In genomic region chr3:103573791-103574166, GRCm38 (mm10) we compare ENCODE assay signal across 8 mouse cellular contexts. TPM values are rescaled to one million over a fixed set of nuclear protein-coding genes. Genes with fewer than 3 reads are reported as not detected.
DNase-seq lines count a peak whose midpoint lies in the region; TF ChIP-seq lines count a peak whose summit lies in the region.
"Had no signal": no experiment of that assay in that cellular context is flagged by ENCODE, and none has a peak within 500 bp of the region (broad histone marks: within the 10 kb centered on the region; RNA-seq: fewer than 3 reads in every experiment).

No protein-coding gene starts in this region.

- H3K27me3 ChIP-seq in E14TG2a.4 (ENCODE audit: insufficient read depth, low read length) (peaks cover 91% of the 10 kb centered on the region), myocyte (ENCODE audit: control insufficient read depth, insufficient read depth, insufficient read length) (peaks cover 46% of the 10 kb centered on the region)
- peaks cover 80% of the 10 kb centered on the region for H3K27me3 ChIP-seq in limb, embryonic 10.5 days (ENCODE audit: low read depth, poor library complexity, severe bottlenecking)

- no peaks in the 10 kb centered on the region for H3K79me2 ChIP-seq in myocyte (ENCODE audit: control insufficient read depth, insufficient read depth)

- 2% methylated on average over 14 of the region's 14 CpGs for WGBS in limb, embryonic 10.5 days

- peak; percentile 82 for DNase-seq in Muller cell, postnatal 12 days (ENCODE audit: inconsistent ontology term)
- peak; percentile 83 for DNase-seq in embryo, embryonic 9.5 days (ENCODE audit: extremely low spot score)
- DNase-seq in heart, postnatal 10 days, result peak; percentile 80 to 87
- DNase-seq in limb, embryonic 10.5 days (ENCODE audit: low spot score), result peak; percentile 91
- DNase-seq in urinary bladder, postnatal 25 days (ENCODE audit: low spot score), result peak; percentile 58

- no peak overlapping the region for H3K4me2 ChIP-seq in myocyte (ENCODE audit: low read depth)
- H3K4me2 ChIP-seq: liver, embryonic 15.5 days had no signal

- H3K4me3 ChIP-seq in E14TG2a.4 (replicated peaks; ENCODE audit: low read length) (peak overlapping the region; percentile 61), myocyte (no peak overlapping the region)
- peak overlapping the region; percentile 2; the same call in 1 of the 2 replicates for H3K4me3 ChIP-seq in limb, embryonic 10.5 days
- H3K4me3 ChIP-seq: liver, embryonic 15.5 days had no signal

- no peak for TF ChIP-seq POLR2A in myocyte (IDR thresholded peaks at IDR 0.05; ENCODE audit: insufficient read length, low read depth)

- no peaks in the 10 kb centered on the region for H3K9me3 ChIP-seq in E14TG2a.4 (ENCODE audit: low read length)
- no peaks in the 10 kb centered on the region for H3K9me3 ChIP-seq in limb, embryonic 10.5 days (replicated peaks)
- H3K9me3 ChIP-seq: liver, embryonic 15.5 days had no signal

- H3K27ac ChIP-seq in limb, embryonic 10.5 days, result no peak overlapping the region
- H3K27ac ChIP-seq: liver, embryonic 15.5 days had no signal

- no peak overlapping the region for H3ac ChIP-seq in myocyte (ENCODE audit: control insufficient read depth, insufficient read length)

- no peak for TF ChIP-seq CTCF in E14TG2a.4 (conservative IDR thresholded peaks at IDR 0.05; ENCODE audit: low read length)

- H3K36me3 ChIP-seq in E14TG2a.4 (ENCODE audit: insufficient read depth, low read length) (no peaks in the 10 kb centered on the region), myocyte (ENCODE audit: control insufficient read depth, insufficient read depth) (no peaks in the 10 kb centered on the region)
- H3K36me3 ChIP-seq in limb, embryonic 10.5 days, result no peaks in the 10 kb centered on the region
- H3K36me3 ChIP-seq: liver, embryonic 15.5 days had no signal

- H3K4me1 ChIP-seq in E14TG2a.4 (replicated peaks; ENCODE audit: low read depth, low read length), result peaks cover 30% of the 10 kb centered on the region
- H3K4me1 ChIP-seq in limb, embryonic 10.5 days, result peaks cover 35% of the 10 kb centered on the region

- intact Hi-C loops in heart, postnatal 10 days (cut with DNase I), result no loop called here

TF ChIP-seq in myocyte, 11 proteins besides CTCF, POLR2A, EP300 and RAD21:
- TF ChIP-seq SRF (IDR thresholded peaks at IDR 0.05; ENCODE audit: control insufficient read depth, insufficient read length, low read depth) (no peak), E2F4 (IDR thresholded peaks at IDR 0.05; ENCODE audit: insufficient read depth) (no peak), POLR2AphosphoS2 (IDR thresholded peaks at IDR 0.05; ENCODE audit: insufficient read length, low read depth) (no peak), MAX (IDR thresholded peaks at IDR 0.05; ENCODE audit: low read depth) (peak; percentile 34), USF1 (IDR thresholded peaks at IDR 0.05; ENCODE audit: low read depth) (no peak), TCF3 (IDR thresholded peaks at IDR 0.05; ENCODE audit: insufficient read length, low read depth) (no peak), MYOD1 (IDR thresholded peaks at IDR 0.05; ENCODE audit: control insufficient read depth in 1 of 3, insufficient read length in 2 of 3, low read depth in 2 of 3) (no peak), MYOG (IDR thresholded peaks at IDR 0.05; ENCODE audit: control insufficient read depth in 1 of 3, insufficient read depth in 1 of 3, insufficient read length in 2 of 3, low read depth in 2 of 3) (no peak), CEBPB (IDR thresholded peaks at IDR 0.05; ENCODE audit: insufficient read depth, poor library complexity, severe bottlenecking) (no peak), REST (IDR thresholded peaks at IDR 0.05; ENCODE audit: insufficient read depth, insufficient read length) (peak; percentile 95), TCF12 (IDR thresholded peaks at IDR 0.05; ENCODE audit: insufficient read depth, poor library complexity, severe bottlenecking) (no peak)

RNA-seq across cellular contexts. Expression of gene Syt6, which starts 1.3 kb away (rescaled TPM):
- not detected for total RNA-seq in heart, postnatal 10 days (2021)
- polyA plus RNA-seq in limb, embryonic 10.5 days (2016; fragmentation: Nextera tagmentation; extraction: Ambion mirVana), result 0.09 and 0.36 TPM in 2 replicates
- 0.07 TPM for polyA plus RNA-seq in myocyte (2012; fragmentation: generic; extraction: Trizol)
